Mouse (Mus musculus) bone marrow macrophage, adult 2 months (primary cell): ENCODE data around the gene Jak3. TPM values are rescaled to one million over a fixed set of nuclear protein-coding genes. Genes with fewer than 3 reads are reported as not detected.
"Not testable (repeated sequence)": the region's sequence is repeated elsewhere in the genome, so short reads cannot be mapped to it uniquely, and the experiment has no call there.

Experiments
- H3K27ac ChIP-seq: 2 replicates; pipeline ENCODE4 v1.5.1; 2012; ENCODE audit warnings: low read depth, low read length; ENCODE audit not compliant: insufficient read depth
- H3K4me1 ChIP-seq: 2 replicates; pipeline ENCODE4 v1.6.1; 2012; ENCODE audit warnings: low read length; ENCODE audit not compliant: control insufficient read depth, insufficient read depth
- H3K4me3 ChIP-seq: 2 replicates; pipeline ENCODE4 v1.5.1; 2012; ENCODE audit warnings: mild to moderate bottlenecking, low read length, moderate library complexity; ENCODE audit not compliant: insufficient read depth
- CTCF ChIP-seq: IDR thresholded peaks from 2 replicates; pipeline ENCODE4 v1.5.1; 2012; ENCODE audit warnings: low read depth, mild to moderate bottlenecking, low read length, moderate library complexity
- POLR2A ChIP-seq: IDR thresholded peaks from 2 replicates; pipeline ENCODE4 v1.6.1; 2012; ENCODE audit warnings: mild to moderate bottlenecking, low read depth, low read length, borderline replicate concordance
- polyA plus RNA-seq: library from polyadenylated mRNA; stranded (reverse); fragments of >200 nt; gene quantifications from 2 replicates; pipeline ENCODE4 v1.2.4, GENCODE M21; 2012; ENCODE audit not compliant: missing spikeins, insufficient read depth, insufficient read length

The Jak3 gene
- polyA plus RNA-seq, 1 experiment = 15.7 TPM

DNA sequence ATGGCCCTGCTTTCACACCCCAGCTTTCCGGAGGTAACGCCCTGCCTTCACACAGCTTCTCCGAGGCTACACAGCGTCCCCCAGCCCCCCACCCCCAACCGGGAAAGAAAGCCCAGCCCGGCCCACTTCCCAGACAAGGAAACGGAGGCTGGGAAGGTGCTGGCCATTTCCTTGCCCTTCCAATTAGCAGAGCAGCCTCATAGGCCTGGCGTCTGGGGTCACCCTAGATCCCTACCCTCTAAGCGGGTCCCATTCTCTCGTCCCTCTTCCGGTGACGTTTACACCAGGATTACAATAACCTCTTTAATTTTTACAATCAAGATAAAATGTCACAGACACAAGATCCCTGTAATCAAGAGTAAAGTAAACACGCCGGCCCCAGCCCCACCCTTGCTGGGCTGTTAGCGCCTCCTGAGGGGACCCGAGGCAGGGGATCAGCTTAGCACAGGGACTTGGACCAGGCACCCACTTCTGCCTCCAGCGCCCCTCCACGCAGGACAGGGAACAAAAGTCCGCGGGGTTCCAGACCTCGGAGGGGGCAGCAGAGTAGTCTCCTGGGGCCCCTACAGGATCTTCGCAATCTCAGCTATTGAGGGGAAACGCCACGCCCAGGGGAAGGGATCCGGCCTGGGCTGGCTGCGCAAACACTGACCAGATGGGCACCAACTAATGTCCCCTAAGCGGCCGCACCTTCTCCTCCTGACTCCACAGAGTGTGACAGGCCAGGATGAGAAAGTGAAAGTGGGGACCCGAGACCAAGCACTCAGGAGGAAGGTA, 24.6 kb downstream of the Jak3 start:
- TF ChIP-seq POLR2A (no peak), CTCF (no peak)
- no peak overlapping the region for H3K27ac ChIP-seq

DNA sequence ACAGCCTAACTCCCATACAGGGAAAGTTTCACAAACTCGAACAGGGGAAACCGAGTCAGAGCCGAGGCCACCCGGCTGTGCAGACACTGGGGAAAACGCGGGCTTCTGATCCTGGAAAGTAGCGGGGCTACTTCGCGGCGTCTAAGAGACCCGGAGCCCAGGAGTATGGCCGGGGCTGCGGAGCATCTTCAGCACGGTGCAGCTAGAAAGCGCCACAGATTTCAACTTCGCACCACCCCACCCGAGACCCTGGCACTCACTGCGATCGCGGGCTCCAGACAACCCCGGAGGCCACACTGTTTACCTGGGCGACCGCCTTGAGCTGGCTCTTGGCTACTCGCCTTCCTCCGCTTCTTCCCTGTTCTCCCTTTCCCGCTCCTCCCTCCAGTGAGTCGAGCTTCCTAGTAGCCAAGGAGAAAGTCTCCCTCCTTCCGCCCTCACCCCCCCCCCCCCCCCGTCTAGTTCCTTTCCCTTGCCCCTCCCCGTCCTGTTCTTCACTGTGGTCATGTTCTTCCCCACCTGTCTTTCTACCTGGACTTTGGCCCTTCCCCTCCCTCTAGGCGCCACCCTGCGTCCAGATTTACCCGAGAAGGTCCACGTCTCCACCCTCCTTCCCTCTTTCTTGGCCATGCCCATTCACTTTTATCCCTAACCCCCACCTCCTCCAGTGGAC, 25.5 kb downstream of the Jak3 start, which contains the start of gene B3gnt3:
TSS of gene B3gnt3 (minus strand) at position 376 of the 673 bp plus-strand sequence.
- TF ChIP-seq CTCF = no peak
- TF ChIP-seq POLR2A = no peak
- Histone ChIP-seq H3K4me1 (peaks cover 2% of the 10 kb centered on the region; the same call in 1 of the 2 replicates), H3K27ac (no peak within 1 kb of the TSS), H3K4me3 (peak within 1 kb of the TSS; percentile 72)

More for the DNA sequence above, 24.6 kb downstream of the Jak3 start:
- Histone ChIP-seq H3K4me1 (peaks cover 2% of the 10 kb centered on the region; the same call in 1 of the 2 replicates), H3K4me3 (peak overlapping the region; percentile 72)

GRCm38 (mm10) chr8:71702087-71702432, 26.0 kb downstream of the Jak3 start:
- TF ChIP-seq CTCF (peak; percentile 40), POLR2A (no peak)
- Histone ChIP-seq H3K4me3 (peak overlapping the region; percentile 72), H3K27ac (no peak overlapping the region), H3K4me1 (peaks cover 2% of the 10 kb centered on the region; the same call in 1 of the 2 replicates)

DNA sequence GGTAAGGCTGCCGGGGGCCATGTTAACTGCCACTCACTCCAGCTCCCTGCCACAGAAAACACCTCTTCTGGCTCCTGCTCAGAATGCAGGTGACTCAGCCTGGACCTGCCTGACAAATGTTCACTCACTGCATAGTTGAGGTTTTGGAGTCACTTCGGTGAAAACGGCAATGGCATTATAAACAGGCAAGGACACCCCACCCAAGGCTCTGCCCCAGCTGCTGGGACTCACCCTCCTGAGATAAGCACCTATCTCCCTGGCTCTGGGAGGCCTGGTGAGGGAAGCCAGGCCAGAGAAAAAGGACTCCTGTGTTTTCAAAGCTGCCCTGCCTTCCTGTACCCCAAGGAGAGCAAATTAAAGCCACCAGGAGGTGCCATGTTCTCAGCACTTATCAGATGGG, 26.8 kb downstream of the Jak3 start:
- Histone ChIP-seq H3K4me1 (peaks cover 2% of the 10 kb centered on the region; the same call in 1 of the 2 replicates), H3K4me3 (no peak overlapping the region), H3K27ac (no peak overlapping the region)
- TF ChIP-seq CTCF (no peak), POLR2A (no peak)

DNA sequence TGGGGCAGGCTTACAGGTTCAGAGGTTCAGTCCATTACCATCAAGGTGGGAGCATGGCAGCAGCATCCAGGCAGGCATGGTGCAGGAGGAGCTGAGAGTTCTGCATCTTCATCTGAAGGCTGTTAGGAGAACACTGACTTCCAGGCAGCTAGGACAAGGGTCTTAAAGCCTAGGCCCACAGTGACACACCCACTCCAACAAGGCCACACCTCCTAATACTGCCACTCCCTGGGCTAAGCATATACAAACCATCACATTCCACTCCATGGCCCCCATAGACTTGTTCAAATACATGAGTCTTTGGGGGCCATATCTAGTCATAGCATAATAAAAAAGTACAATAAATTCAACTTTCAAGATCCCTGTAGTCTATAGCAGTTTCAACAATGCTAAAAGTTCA, 27.3 kb downstream of the Jak3 start:
- H3K4me3 ChIP-seq, H3K27ac ChIP-seq, H3K4me1 ChIP-seq: not testable (repeated sequence)

DNA sequence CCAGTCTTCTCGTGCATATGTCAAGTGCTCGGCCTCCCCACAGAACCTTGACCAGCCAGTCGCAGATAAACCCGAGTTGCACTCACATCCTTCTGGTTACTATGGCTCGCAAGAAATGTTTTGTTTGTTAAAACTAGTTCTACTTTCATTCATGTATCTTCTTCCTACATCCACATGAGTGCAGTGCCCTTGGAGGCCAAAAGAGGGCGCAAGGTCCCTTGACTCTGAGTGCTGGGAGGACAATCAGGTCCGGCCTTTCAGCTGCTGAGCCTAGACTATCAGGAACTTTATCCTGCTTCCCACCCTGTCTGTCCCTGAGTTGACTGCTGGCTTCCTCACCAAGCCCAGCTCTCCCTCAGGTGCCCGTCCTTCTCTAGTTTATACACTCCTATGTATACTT, 31.8 kb downstream of the Jak3 start:
- TF ChIP-seq CTCF = 0 out of 2 replicates have a peak, but pooled peaks have one; percentile 35
- TF ChIP-seq POLR2A = no peak
- H3K27ac ChIP-seq = no peak overlapping the region
- H3K4me1 ChIP-seq = no peaks in the 10 kb centered on the region
- no peak overlapping the region for H3K4me3 ChIP-seq

- H3K4me3 ChIP-seq = no peak overlapping the region
- H3K27ac ChIP-seq = no peak overlapping the region
- TF ChIP-seq POLR2A (no peak), CTCF (no peak)
- H3K4me1 ChIP-seq = no peaks in the 10 kb centered on the region
These were observed 33.2 kb downstream of the Jak3 start for GRCm38 (mm10) chr8:71709134-71709799.

- TF ChIP-seq CTCF = peak; percentile 40; the same call in 1 of the 2 replicates
- no peak for TF ChIP-seq POLR2A
- H3K27ac ChIP-seq = no peak overlapping the region
- H3K4me3 ChIP-seq = no peak overlapping the region
- H3K4me1 ChIP-seq = no peaks in the 10 kb centered on the region
These were observed 33.8 kb downstream of the Jak3 start for GRCm38 (mm10) chr8:71709800-71710446.

GRCm38 (mm10) chr8:71711574-71711973, 35.5 kb downstream of the Jak3 start:
- no peak for TF ChIP-seq POLR2A
- TF ChIP-seq CTCF = no peak
- no peak overlapping the region for H3K4me3 ChIP-seq
- H3K4me1 ChIP-seq = no peaks in the 10 kb centered on the region
- no peak overlapping the region for H3K27ac ChIP-seq

DNA sequence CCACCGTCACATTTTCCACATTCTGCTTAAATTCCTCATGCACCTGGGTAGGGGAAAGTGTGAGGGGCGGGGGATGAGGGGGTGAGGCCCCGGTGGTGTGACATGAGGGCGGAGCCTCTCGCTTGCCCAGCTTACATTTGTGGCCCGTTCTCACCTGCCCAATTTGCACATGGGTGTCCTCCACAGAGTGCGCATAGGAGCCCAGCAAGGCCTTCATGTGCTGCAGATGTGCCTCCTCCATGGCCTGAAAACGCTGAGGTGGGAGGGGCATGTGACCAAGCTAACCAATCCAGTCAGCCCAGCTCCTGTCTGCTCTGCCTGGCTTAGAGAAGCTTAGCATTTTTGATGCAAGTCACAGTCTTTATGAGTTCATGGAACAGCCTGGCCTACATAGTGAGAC, 39.4 kb downstream of the Jak3 start:
- no peak for TF ChIP-seq CTCF
- TF ChIP-seq POLR2A = no peak
- H3K27ac ChIP-seq = no peak overlapping the region
- H3K4me1 ChIP-seq = no peaks in the 10 kb centered on the region
- H3K4me3 ChIP-seq = no peak overlapping the region
